Mouse (Mus musculus) MEL (cell line): ENCODE measurements around the gene Atg4a. TPM values are rescaled to one million over a fixed set of nuclear protein-coding genes. Genes with fewer than 3 reads are reported as not detected.

Experiments
- DNase-seq: peaks from one replicate; pipeline ENCODE4 v3.0.0; 2011; ENCODE audit warnings: low read depth, low spot score
- H3K27ac ChIP-seq: 2 replicates; pipeline ENCODE4 v1.5.1; 2012; ENCODE audit warnings: low read depth, mild to moderate bottlenecking, control low read depth, low read length, moderate library complexity; ENCODE audit not compliant: control insufficient read depth
- H3K27me3 ChIP-seq, 2 experiments: fragments of 150-350 bp in 1 of 2; sonication (generic) in 1 of 2; 2 replicates each; pipeline ENCODE4 v1.6.1; 2012; ENCODE audit warnings: low read length in 2 of 2, mild to moderate bottlenecking in 2 of 2, improper control_type of control experiment in 1 of 2, moderate library complexity in 1 of 2; ENCODE audit not compliant: insufficient read depth in 2 of 2, control insufficient read depth in 1 of 2
- H3K36me3 ChIP-seq, 2 experiments: 2 replicates each; pipeline ENCODE4 v1.6.1; 2012 to 2014; ENCODE audit warnings: low read length in 2 of 2, improper control_type of control experiment in 1 of 2, inconsistent platforms in 1 of 2, mild to moderate bottlenecking in 1 of 2; ENCODE audit not compliant: insufficient read depth in 2 of 2, control insufficient read depth in 1 of 2
- H3K4me1 ChIP-seq, 2 experiments: fragments of 150-350 bp in 1 of 2; sonication (generic) in 1 of 2; 2 replicates each; pipeline ENCODE4 v1.6.1; 2012; ENCODE audit warnings: low read length in 2 of 2, improper control_type of control experiment in 1 of 2, mild to moderate bottlenecking in 1 of 2; ENCODE audit not compliant: insufficient read depth in 2 of 2, control insufficient read depth in 1 of 2
- H3K4me3 ChIP-seq, 2 experiments: fragments of 150-350 bp in 1 of 2; sonication (generic) in 1 of 2; 2 replicates each; pipeline ENCODE4 v1.5.1; 2012; ENCODE audit warnings: low read depth in 2 of 2, low read length in 2 of 2, mild to moderate bottlenecking in 2 of 2, moderate library complexity in 2 of 2, control low read depth in 1 of 2, improper control_type of control experiment in 1 of 2; ENCODE audit not compliant: control insufficient read depth in 1 of 2, insufficient read depth in 1 of 2
- H3K79me2 ChIP-seq: 2 replicates; pipeline ENCODE4 v1.6.1; 2012; ENCODE audit warnings: mild to moderate bottlenecking, low read length, moderate library complexity; ENCODE audit not compliant: control insufficient read depth, poor library complexity, insufficient read depth
- H3K9ac ChIP-seq: 2 replicates; pipeline ENCODE4 v1.6.1; 2012; ENCODE audit warnings: low read depth, mild to moderate bottlenecking, control low read depth, low read length, moderate library complexity; ENCODE audit not compliant: control insufficient read depth, poor library complexity, severe bottlenecking
- H3K9me3 ChIP-seq: fragments of 150-350 bp; sonication (generic); replicated peaks from 2 replicates; pipeline ENCODE4 v1.6.1; 2012; ENCODE audit warnings: mild to moderate bottlenecking, low read length, improper control_type of control experiment, moderate library complexity; ENCODE audit not compliant: insufficient read depth
- CHD1 ChIP-seq: IDR thresholded peaks from 2 replicates; pipeline ENCODE4 v1.6.1; 2012; ENCODE audit warnings: low read depth, mild to moderate bottlenecking, inconsistent platforms, low read length, improper control_type of control experiment
- CHD2 ChIP-seq: IDR thresholded peaks from 2 replicates; pipeline ENCODE4 v1.6.1; 2011; ENCODE audit warnings: low read length, improper control_type of control experiment
- CTCF ChIP-seq, 3 experiments: IDR thresholded peaks in 2 of 3; conservative IDR thresholded peaks in 1 of 3; 2 replicates each; pipeline ENCODE4 v1.5.1; 2011 to 2012; ENCODE audit warnings: low read length in 3 of 3, low read depth in 2 of 3, mild to moderate bottlenecking in 2 of 3, improper control_type of control experiment in 1 of 3, inconsistent platforms in 1 of 3, mixed read lengths in 1 of 3, moderate library complexity in 1 of 3; ENCODE audit not compliant: control insufficient read depth in 1 of 3, insufficient read depth in 1 of 3, poor library complexity in 1 of 3, severe bottlenecking in 1 of 3
- E2F4 ChIP-seq: IDR thresholded peaks from 2 replicates; pipeline ENCODE4 v1.6.1; 2011; ENCODE audit warnings: low read depth, low read length, improper control_type of control experiment, borderline replicate concordance
- ELF1 ChIP-seq: IDR thresholded peaks from 2 replicates; pipeline ENCODE4 v1.6.1; 2014; ENCODE audit warnings: low read depth, mild to moderate bottlenecking, inconsistent platforms, low read length, improper control_type of control experiment, moderate library complexity
- EP300 ChIP-seq, 2 experiments: IDR thresholded peaks; 2 replicates each; pipeline ENCODE4 v1.6.1; 2011; ENCODE audit warnings: improper control_type of control experiment in 2 of 2, low read length in 2 of 2, low read depth in 1 of 2, mild to moderate bottlenecking in 1 of 2
- HCFC1 ChIP-seq: IDR thresholded peaks from 2 replicates; pipeline ENCODE4 v1.6.1; 2012; ENCODE audit warnings: low read depth, mild to moderate bottlenecking, inconsistent platforms, low read length, improper control_type of control experiment, moderate library complexity
- KAT2A ChIP-seq: conservative IDR thresholded peaks from 2 replicates; pipeline ENCODE4 v1.6.1; 2012; ENCODE audit warnings: low read depth, low read length, improper control_type of control experiment, inconsistent platforms
- MAZ ChIP-seq: IDR thresholded peaks from 2 replicates; pipeline ENCODE4 v1.6.1; 2012; ENCODE audit warnings: low read depth, mild to moderate bottlenecking, inconsistent platforms, low read length, improper control_type of control experiment
- MEF2A ChIP-seq: IDR thresholded peaks from 2 replicates; pipeline ENCODE4 v1.6.1; 2014; ENCODE audit warnings: low read depth, mild to moderate bottlenecking, inconsistent platforms, low read length, improper control_type of control experiment; ENCODE audit not compliant: poor library complexity, insufficient replicate concordance, severe bottlenecking; ENCODE audit errors: extremely low read depth
- MXI1 ChIP-seq: IDR thresholded peaks from 2 replicates; pipeline ENCODE4 v1.6.1; 2011; ENCODE audit warnings: mild to moderate bottlenecking, low read depth, low read length, improper control_type of control experiment
- MYB ChIP-seq: IDR thresholded peaks from 2 replicates; pipeline ENCODE4 v1.6.1; 2011; ENCODE audit warnings: mild to moderate bottlenecking, low read depth, low read length, improper control_type of control experiment
- MYC ChIP-seq: IDR thresholded peaks from 2 replicates; pipeline ENCODE4 v1.6.1; 2011; ENCODE audit warnings: low read depth, mild to moderate bottlenecking, low read length, improper control_type of control experiment, moderate library complexity
- NELFE ChIP-seq: IDR thresholded peaks from 2 replicates; pipeline ENCODE4 v1.6.1; 2011; ENCODE audit warnings: low read depth, low read length, improper control_type of control experiment
- POLR2A ChIP-seq, 2 experiments: IDR thresholded peaks; 2 replicates each; pipeline ENCODE4 v1.6.1; 2011 to 2012; ENCODE audit warnings: low read length in 2 of 2, mild to moderate bottlenecking in 2 of 2, control low read depth in 1 of 2, improper control_type of control experiment in 1 of 2, low read depth in 1 of 2, moderate library complexity in 1 of 2; ENCODE audit not compliant: control insufficient read depth in 1 of 2, insufficient read depth in 1 of 2, poor library complexity in 1 of 2
- RCOR1 ChIP-seq: IDR thresholded peaks from 2 replicates; pipeline ENCODE4 v1.6.1; 2012; ENCODE audit warnings: low read depth, mild to moderate bottlenecking, inconsistent platforms, low read length, improper control_type of control experiment
- SIN3A ChIP-seq: IDR thresholded peaks from 2 replicates; pipeline ENCODE4 v1.6.1; 2012; ENCODE audit warnings: low read length, improper control_type of control experiment, inconsistent platforms
- SMC3 ChIP-seq: IDR thresholded peaks from 2 replicates; pipeline ENCODE4 v1.6.1; 2011; ENCODE audit warnings: low read depth, low read length, improper control_type of control experiment
- TAL1 ChIP-seq: IDR thresholded peaks from 2 replicates; pipeline ENCODE4 v1.6.1; 2012; ENCODE audit warnings: mild to moderate bottlenecking, inconsistent platforms, low read length, moderate library complexity, mixed read lengths
- TBP ChIP-seq: IDR thresholded peaks from 2 replicates; pipeline ENCODE4 v1.8.0; 2011; ENCODE audit warnings: low read depth, low read length, improper control_type of control experiment
- TCF12 ChIP-seq: IDR thresholded peaks from 2 replicates; pipeline ENCODE4 v1.6.1; 2014; ENCODE audit warnings: low read depth, mild to moderate bottlenecking, inconsistent platforms, low read length, improper control_type of control experiment, moderate library complexity
- UBTF ChIP-seq: IDR thresholded peaks from 2 replicates; pipeline ENCODE4 v1.6.1; 2012; ENCODE audit warnings: low read depth, mild to moderate bottlenecking, inconsistent platforms, low read length, improper control_type of control experiment, moderate library complexity, borderline replicate concordance; ENCODE audit not compliant: insufficient read depth
- ZC3H11A ChIP-seq: IDR thresholded peaks from 2 replicates; pipeline ENCODE4 v1.6.1; 2012; ENCODE audit warnings: low read depth, mild to moderate bottlenecking, inconsistent platforms, low read length, improper control_type of control experiment
- ZMIZ1 ChIP-seq: IDR thresholded peaks from 2 replicates; pipeline ENCODE4 v1.6.1; 2012; ENCODE audit warnings: low read depth, mild to moderate bottlenecking, inconsistent platforms, low read length, improper control_type of control experiment, moderate library complexity
- ZNF384 ChIP-seq: IDR thresholded peaks from 2 replicates; pipeline ENCODE4 v1.6.1; 2012; ENCODE audit warnings: low read depth, mild to moderate bottlenecking, inconsistent platforms, low read length, improper control_type of control experiment
- polyA plus RNA-seq, 2 experiments: library from polyadenylated mRNA; stranded (reverse) in 1 of 2; unstranded in 1 of 2; fragments of >175 nt in 1 of 2; fragments of >200 nt in 1 of 2; gene quantifications; 2 replicates each; pipeline versions ENCODE4 v1.2.1 to v1.2.4; 2012; ENCODE audit warnings: low replicate concordance in 2 of 2, low read depth in 1 of 2; ENCODE audit not compliant: insufficient read length in 2 of 2, insufficient read depth in 1 of 2, missing spikeins in 1 of 2
- total RNA-seq: library from RNA; depleted of rRNA; stranded (reverse); fragments of 300-350 nt; gene quantifications from 2 replicates; pipeline ENCODE4 v1.2.3, GENCODE M21; 2012

Gene Atg4a
- total and polyA plus RNA-seq, 3 experiments: 16.3 to 20.7 TPM; not detected in 1

GRCm38 (mm10) chrX:140980163-140980562 is 23.5 kb downstream of the Atg4a start:
- peaks cover 0 to 27% of the 10 kb centered on the region in 2 experiments; a peak in 2 of 4 replicates for H3K36me3 ChIP-seq
- no peak overlapping the region for H3K4me3 ChIP-seq
- H3K79me2 ChIP-seq: no peaks in the 10 kb centered on the region
- H3K27me3 ChIP-seq: no peaks in the 10 kb centered on the region
- DNase-seq: no peak
- no peaks in the 10 kb centered on the region for H3K9me3 ChIP-seq
- no peak overlapping the region for H3K9ac ChIP-seq
- H3K27ac ChIP-seq: no peak overlapping the region
- H3K4me1 ChIP-seq: peaks cover 8 to 24% of the 10 kb centered on the region in 2 experiments
- no peak for TF ChIP-seq RCOR1
- TF ChIP-seq MEF2A: no peak
- no peak for TF ChIP-seq MYB

GRCm38 (mm10) chrX:140983206-140983960 is 26.7 kb downstream of the Atg4a start:
- H3K4me1 ChIP-seq: peaks cover 8 to 25% of the 10 kb centered on the region in 2 experiments

GRCm38 (mm10) chrX:140984795-140985194 is 28.1 kb downstream of the Atg4a start:
- no peak overlapping the region for H3K4me3 ChIP-seq
- H3K36me3 ChIP-seq: peaks cover 0 to 25% of the 10 kb centered on the region in 2 experiments; a peak in 3 of 4 replicates
- H3K9me3 ChIP-seq: no peaks in the 10 kb centered on the region
- no peak overlapping the region for H3K27ac ChIP-seq
- H3K27me3 ChIP-seq: no peaks in the 10 kb centered on the region
- peak; percentile 85 for DNase-seq
- no peak overlapping the region for H3K9ac ChIP-seq
- no peaks in the 10 kb centered on the region for H3K79me2 ChIP-seq
- peaks cover 6 to 19% of the 10 kb centered on the region in 2 experiments for H3K4me1 ChIP-seq
- TF ChIP-seq CHD2 (no peak), RCOR1 (peak; percentile 92), MEF2A (no peak), TBP (no peak), UBTF (no peak), ZC3H11A (no peak), NELFE (no peak), MAZ (no peak), KAT2A (no peak), TCF12 (peak; percentile 53; the same call in 1 of the 2 replicates), SIN3A (no peak), MYC (no peak), POLR2A (IDR thresholded peaks at IDR 0.05; ENCODE audit: control insufficient read depth in 1 of 2, insufficient read depth in 1 of 2, low read depth in 1 of 2, low read length in 2 of 2, poor library complexity in 1 of 2) (no peak), CTCF (IDR thresholded peaks at IDR 0.05 in 2 of 3, conservative IDR thresholded peaks at IDR 0.05 in 1 of 3; ENCODE audit: control insufficient read depth in 1 of 3, insufficient read depth in 1 of 3, low read depth in 2 of 3, low read length in 3 of 3, poor library complexity in 1 of 3, severe bottlenecking in 1 of 3) (no peak), MXI1 (no peak), SMC3 (no peak), TAL1 (peak; percentile 49), ZNF384 (peak; percentile 70), HCFC1 (no peak), ELF1 (no peak), ZMIZ1 (no peak), CHD1 (no peak)

More at GRCm38 (mm10) chrX:140983206-140983960, 26.7 kb downstream of the Atg4a start:
- H3K4me3 ChIP-seq: no peak overlapping the region
- H3K9ac ChIP-seq: no peak overlapping the region
- no peaks in the 10 kb centered on the region for H3K27me3 ChIP-seq
- DNase-seq: peak; percentile 18
- no peaks in the 10 kb centered on the region for H3K9me3 ChIP-seq
- no peak overlapping the region for H3K27ac ChIP-seq
- peaks cover 0 to 30% of the 10 kb centered on the region in 2 experiments; a peak in 2 of 4 replicates for H3K36me3 ChIP-seq
- TF ChIP-seq E2F4: no peak
- TF ChIP-seq ELF1: no peak
- TF ChIP-seq EP300 (IDR thresholded peaks at IDR 0.05; ENCODE audit: low read depth in 1 of 2, low read length in 2 of 2): 0 out of 4 replicates have a peak, but pooled peaks of 1 of the 2 experiments have one; percentile 37
- 0 out of 2 replicates have a peak, but pooled peaks have one; percentile 5 for TF ChIP-seq TAL1
- H3K79me2 ChIP-seq: no peaks in the 10 kb centered on the region
